Mouse (Mus musculus) MEL (cell line): ENCODE results near the gene Olfr521. TPM values are rescaled to one million over a fixed set of nuclear protein-coding genes. Genes with fewer than 3 reads are reported as not detected.
"Not testable (repeated sequence)": the region's sequence is repeated elsewhere in the genome, so short reads cannot be mapped to it uniquely, and the experiment has no call there.

ENCODE experiments used
- DNase-seq: peaks from one replicate; pipeline ENCODE4 v3.0.0; 2011; ENCODE audit warnings: low read depth, low spot score
- H3K27ac ChIP-seq: 2 replicates; pipeline ENCODE4 v1.5.1; 2012; ENCODE audit warnings: low read depth, mild to moderate bottlenecking, control low read depth, low read length, moderate library complexity; ENCODE audit not compliant: control insufficient read depth
- H3K27me3 ChIP-seq, 2 experiments: fragments of 150-350 bp in 1 of 2; sonication (generic) in 1 of 2; 2 replicates each; pipeline ENCODE4 v1.6.1; 2012; ENCODE audit warnings: low read length in 2 of 2, mild to moderate bottlenecking in 2 of 2, improper control_type of control experiment in 1 of 2, moderate library complexity in 1 of 2; ENCODE audit not compliant: insufficient read depth in 2 of 2, control insufficient read depth in 1 of 2
- H3K36me3 ChIP-seq, 2 experiments: 2 replicates each; pipeline ENCODE4 v1.6.1; 2012 to 2014; ENCODE audit warnings: low read length in 2 of 2, improper control_type of control experiment in 1 of 2, inconsistent platforms in 1 of 2, mild to moderate bottlenecking in 1 of 2; ENCODE audit not compliant: insufficient read depth in 2 of 2, control insufficient read depth in 1 of 2
- H3K4me1 ChIP-seq, 2 experiments: fragments of 150-350 bp in 1 of 2; sonication (generic) in 1 of 2; 2 replicates each; pipeline ENCODE4 v1.6.1; 2012; ENCODE audit warnings: low read length in 2 of 2, improper control_type of control experiment in 1 of 2, mild to moderate bottlenecking in 1 of 2; ENCODE audit not compliant: insufficient read depth in 2 of 2, control insufficient read depth in 1 of 2
- H3K4me3 ChIP-seq, 2 experiments: fragments of 150-350 bp in 1 of 2; sonication (generic) in 1 of 2; 2 replicates each; pipeline ENCODE4 v1.5.1; 2012; ENCODE audit warnings: low read depth in 2 of 2, low read length in 2 of 2, mild to moderate bottlenecking in 2 of 2, moderate library complexity in 2 of 2, control low read depth in 1 of 2, improper control_type of control experiment in 1 of 2; ENCODE audit not compliant: control insufficient read depth in 1 of 2, insufficient read depth in 1 of 2
- H3K79me2 ChIP-seq: 2 replicates; pipeline ENCODE4 v1.6.1; 2012; ENCODE audit warnings: mild to moderate bottlenecking, low read length, moderate library complexity; ENCODE audit not compliant: control insufficient read depth, poor library complexity, insufficient read depth
- H3K9ac ChIP-seq: 2 replicates; pipeline ENCODE4 v1.6.1; 2012; ENCODE audit warnings: low read depth, mild to moderate bottlenecking, control low read depth, low read length, moderate library complexity; ENCODE audit not compliant: control insufficient read depth, poor library complexity, severe bottlenecking
- H3K9me3 ChIP-seq: fragments of 150-350 bp; sonication (generic); replicated peaks from 2 replicates; pipeline ENCODE4 v1.6.1; 2012; ENCODE audit warnings: mild to moderate bottlenecking, low read length, improper control_type of control experiment, moderate library complexity; ENCODE audit not compliant: insufficient read depth
- EP300 ChIP-seq, 2 experiments: IDR thresholded peaks; 2 replicates each; pipeline ENCODE4 v1.6.1; 2011; ENCODE audit warnings: improper control_type of control experiment in 2 of 2, low read length in 2 of 2, low read depth in 1 of 2, mild to moderate bottlenecking in 1 of 2
- ETS1 ChIP-seq: IDR thresholded peaks from 2 replicates; pipeline ENCODE4 v1.6.1; 2012; ENCODE audit warnings: low read depth, mild to moderate bottlenecking, inconsistent platforms, low read length, improper control_type of control experiment, moderate library complexity
- GATA1 ChIP-seq: IDR thresholded peaks from 2 replicates; pipeline ENCODE4 v1.6.1; 2011; ENCODE audit warnings: low read depth, low read length, improper control_type of control experiment
- HCFC1 ChIP-seq: IDR thresholded peaks from 2 replicates; pipeline ENCODE4 v1.6.1; 2012; ENCODE audit warnings: low read depth, mild to moderate bottlenecking, inconsistent platforms, low read length, improper control_type of control experiment, moderate library complexity
- MEF2A ChIP-seq: IDR thresholded peaks from 2 replicates; pipeline ENCODE4 v1.6.1; 2014; ENCODE audit warnings: low read depth, mild to moderate bottlenecking, inconsistent platforms, low read length, improper control_type of control experiment; ENCODE audit not compliant: poor library complexity, insufficient replicate concordance, severe bottlenecking; ENCODE audit errors: extremely low read depth
- RAD21 ChIP-seq: IDR thresholded peaks from 2 replicates; pipeline ENCODE4 v1.6.1; 2011; ENCODE audit warnings: mild to moderate bottlenecking, low read depth, low read length, improper control_type of control experiment
- TCF12 ChIP-seq: IDR thresholded peaks from 2 replicates; pipeline ENCODE4 v1.6.1; 2014; ENCODE audit warnings: low read depth, mild to moderate bottlenecking, inconsistent platforms, low read length, improper control_type of control experiment, moderate library complexity
- ZNF384 ChIP-seq: IDR thresholded peaks from 2 replicates; pipeline ENCODE4 v1.6.1; 2012; ENCODE audit warnings: low read depth, mild to moderate bottlenecking, inconsistent platforms, low read length, improper control_type of control experiment
- polyA plus RNA-seq, 2 experiments: library from polyadenylated mRNA; stranded (reverse) in 1 of 2; unstranded in 1 of 2; fragments of >175 nt in 1 of 2; fragments of >200 nt in 1 of 2; gene quantifications; 2 replicates each; pipeline versions ENCODE4 v1.2.1 to v1.2.4; 2012; ENCODE audit warnings: low replicate concordance in 2 of 2, low read depth in 1 of 2; ENCODE audit not compliant: insufficient read length in 2 of 2, insufficient read depth in 1 of 2, missing spikeins in 1 of 2
- total RNA-seq: library from RNA; depleted of rRNA; stranded (reverse); fragments of 300-350 nt; gene quantifications from 2 replicates; pipeline ENCODE4 v1.2.3, GENCODE M21; 2012; rRNA removed

The Olfr521 gene
- total RNA-seq (not detected in 2 replicates), polyA plus RNA-seq (not detected)

GRCm38 (mm10) chr7:99763207-99763606, at the start of gene Olfr521:
Olfr521 (plus strand) TSS chr7:99763507.
- no peak for TF ChIP-seq HCFC1
- Histone ChIP-seq H3K9ac (no peak within 1 kb of the TSS), H3K4me1 (no peaks in the 10 kb centered on the region), H3K4me3 (no peak within 1 kb of the TSS), H3K79me2 (no peaks in the 10 kb centered on the region), H3K27ac (no peak within 1 kb of the TSS), H3K9me3 (no peaks in the 10 kb centered on the region), H3K27me3 (no peaks in the 10 kb centered on the region), H3K36me3 (no peaks in the 10 kb centered on the region)
- no peak for DNase-seq

- H3K79me2 ChIP-seq, result no peaks in the 10 kb centered on the region
- no peak overlapping the region for H3K9ac ChIP-seq
- no peaks in the 10 kb centered on the region for H3K9me3 ChIP-seq
- H3K4me3 ChIP-seq, result no peak overlapping the region
- no peak for DNase-seq
- H3K27ac ChIP-seq, result no peak overlapping the region
- no peaks in the 10 kb centered on the region for H3K36me3 ChIP-seq
- peaks cover 5 to 6% of the 10 kb centered on the region in 2 experiments; a peak in 3 of 4 replicates for H3K27me3 ChIP-seq
- H3K4me1 ChIP-seq, result no peaks in the 10 kb centered on the region
- no peak for TF ChIP-seq ETS1
- TF ChIP-seq, all 39 proteins: peak for 0
Measured at GRCm38 (mm10) chr7:99716536-99716935, 46.8 kb upstream of the Olfr521 start.

GRCm38 (mm10) chr7:99729973-99730372, 33.3 kb upstream of the Olfr521 start, which contains the start of gene Olfr520:
Olfr520 (plus strand) TSS chr7:99730273.
- Histone ChIP-seq H3K27ac (no peak within 1 kb of the TSS), H3K4me1 (0 out of 4 replicates have a peak, but pooled peaks cover 0 to 3% of the 10 kb centered on the region in 2 experiments), H3K9me3 (no peaks in the 10 kb centered on the region), H3K9ac (no peak within 1 kb of the TSS), H3K27me3 (peaks cover 0 to 3% of the 10 kb centered on the region in 2 experiments; a peak in 2 of 4 replicates), H3K79me2 (no peaks in the 10 kb centered on the region), H3K4me3 (no peak within 1 kb of the TSS), H3K36me3 (peaks cover 0 to 2% of the 10 kb centered on the region in 2 experiments; a peak in 2 of 4 replicates)
- TF ChIP-seq MEF2A (no peak), ETS1 (no peak)
- no peak for DNase-seq

GRCm38 (mm10) chr7:99734612-99735011, 28.7 kb upstream of the Olfr521 start:
- DNase-seq, result peak; percentile 10
- Histone ChIP-seq H3K4me1 (0 out of 4 replicates have a peak, but pooled peaks cover 0 to 3% of the 10 kb centered on the region in 2 experiments), H3K79me2 (no peaks in the 10 kb centered on the region), H3K27me3 (peaks cover 0 to 3% of the 10 kb centered on the region in 2 experiments; a peak in 2 of 4 replicates), H3K9me3 (no peaks in the 10 kb centered on the region), H3K27ac (no peak overlapping the region), H3K9ac (no peak overlapping the region), H3K36me3 (peaks cover 0 to 2% of the 10 kb centered on the region in 2 experiments; a peak in 2 of 4 replicates), H3K4me3 (no peak overlapping the region)
- TF ChIP-seq RAD21, result no peak
- TF ChIP-seq TCF12, result 0 out of 2 replicates have a peak, but pooled peaks have one; percentile 12
- TF ChIP-seq GATA1, result peak; percentile 29; the same call in 1 of the 2 replicates
- peak in 1 of 2 experiments; percentile 48; a peak in 2 of 4 replicates for TF ChIP-seq EP300 (IDR thresholded peaks at IDR 0.05; ENCODE audit: low read depth in 1 of 2, low read length in 2 of 2)
- no peak for TF ChIP-seq ZNF384

GRCm38 (mm10) chr7:99735491-99735890, 27.8 kb upstream of the Olfr521 start:
- not testable (repeated sequence) for H3K79me2 ChIP-seq, H3K36me3 ChIP-seq, H3K9ac ChIP-seq, DNase-seq, H3K27me3 ChIP-seq, H3K4me1 ChIP-seq, H3K9me3 ChIP-seq, H3K4me3 ChIP-seq, H3K27ac ChIP-seq
